Mouse (Mus musculus): Measurements from ENCODE around the gene Alx3. TPM values are rescaled to one million over a fixed set of nuclear protein-coding genes. Genes with fewer than 3 reads are reported as not detected.

Gene Alx3
- polyA plus RNA-seq, 1 experiment from 2014 or later = 0.28 TPM

- H3K4me3 ChIP-seq (ENCODE audit: low read length) = no peak overlapping the region
- H3K27ac ChIP-seq (ENCODE audit: low read length) = no peak overlapping the region
- H3K9ac ChIP-seq (ENCODE audit: low read length) = no peak overlapping the region
- H3K27me3 ChIP-seq (ENCODE audit: control insufficient read depth, insufficient read depth, low read depth, low read length) = no peaks in the 10 kb centered on the region
- no peaks in the 10 kb centered on the region for H3K9me3 ChIP-seq (ENCODE audit: control insufficient read depth, low read length)
- H3K4me2 ChIP-seq (ENCODE audit: low read depth, low read length) = no peak overlapping the region
- H3K36me3 ChIP-seq (ENCODE audit: control insufficient read depth, insufficient read depth, low read length) = peaks cover 40% of the 10 kb centered on the region
- no peak for ATAC-seq (ENCODE audit: low read depth)
- no peaks in the 10 kb centered on the region for H3K4me1 ChIP-seq (replicated peaks; ENCODE audit: control insufficient read depth, insufficient read depth, low read length)
- 81% methylated on average over 4 of the region's 4 CpGs for WGBS
Observed at GRCm38 (mm10) chr3:107611394-107611793, 16.6 kb downstream of the Alx3 start.

GRCm38 (mm10) chr3:107612902-107613525 is 18.2 kb downstream of the Alx3 start:
- Histone ChIP-seq H3K4me3 (ENCODE audit: low read length) (no peak overlapping the region), H3K27me3 (ENCODE audit: control insufficient read depth, insufficient read depth, low read depth, low read length) (no peaks in the 10 kb centered on the region), H3K36me3 (ENCODE audit: control insufficient read depth, insufficient read depth, low read length) (peaks cover 54% of the 10 kb centered on the region), H3K9me3 (ENCODE audit: control insufficient read depth, low read length) (no peaks in the 10 kb centered on the region), H3K4me2 (ENCODE audit: low read depth, low read length) (no peak overlapping the region), H3K27ac (ENCODE audit: low read length) (no peak overlapping the region), H3K9ac (ENCODE audit: low read length) (no peak overlapping the region), H3K4me1 (replicated peaks; ENCODE audit: control insufficient read depth, insufficient read depth, low read length) (no peaks in the 10 kb centered on the region)
- peak; percentile 61 for ATAC-seq (ENCODE audit: low read depth)
- WGBS = 85% methylated on average over 11 of the region's 11 CpGs

GRCm38 (mm10) chr3:107617800-107618199 is 23.0 kb downstream of the Alx3 start:
- Histone ChIP-seq H3K9ac (ENCODE audit: low read length) (no peak overlapping the region), H3K4me2 (ENCODE audit: low read depth, low read length) (no peak overlapping the region), H3K27me3 (ENCODE audit: control insufficient read depth, insufficient read depth, low read depth, low read length) (no peaks in the 10 kb centered on the region), H3K9me3 (ENCODE audit: control insufficient read depth, low read length) (no peaks in the 10 kb centered on the region), H3K4me3 (ENCODE audit: low read length) (no peak overlapping the region), H3K4me1 (replicated peaks; ENCODE audit: control insufficient read depth, insufficient read depth, low read length) (no peaks in the 10 kb centered on the region), H3K27ac (ENCODE audit: low read length) (no peak overlapping the region), H3K36me3 (ENCODE audit: control insufficient read depth, insufficient read depth, low read length) (peaks cover 79% of the 10 kb centered on the region)
- no peak for ATAC-seq (ENCODE audit: low read depth)
- 98% methylated on average over 3 of the region's 3 CpGs for WGBS

- WGBS = 82% methylated on average over 6 of the region's 6 CpGs
Observed at GRCm38 (mm10) chr3:107619911-107620310, 25.1 kb downstream of the Alx3 start.

GRCm38 (mm10) chr3:107621286-107622075 is 26.6 kb downstream of the Alx3 start:
- peaks cover 78% of the 10 kb centered on the region for H3K36me3 ChIP-seq (ENCODE audit: control insufficient read depth, insufficient read depth, low read length)
- no peaks in the 10 kb centered on the region for H3K9me3 ChIP-seq (ENCODE audit: control insufficient read depth, low read length)
- H3K27ac ChIP-seq (ENCODE audit: low read length) = no peak overlapping the region
- no peaks in the 10 kb centered on the region for H3K4me1 ChIP-seq (replicated peaks; ENCODE audit: control insufficient read depth, insufficient read depth, low read length)
- H3K4me3 ChIP-seq (ENCODE audit: low read length) = no peak overlapping the region
- no peak overlapping the region for H3K4me2 ChIP-seq (ENCODE audit: low read depth, low read length)
- H3K9ac ChIP-seq (ENCODE audit: low read length) = no peak overlapping the region
- WGBS = 90% methylated on average over 21 of the region's 21 CpGs
- H3K27me3 ChIP-seq (ENCODE audit: control insufficient read depth, insufficient read depth, low read depth, low read length) = no peaks in the 10 kb centered on the region
- ATAC-seq (ENCODE audit: low read depth) = no peak

More at GRCm38 (mm10) chr3:107619911-107620310, 25.1 kb downstream of the Alx3 start:
- Histone ChIP-seq H3K27ac (ENCODE audit: low read length) (no peak overlapping the region), H3K9me3 (ENCODE audit: control insufficient read depth, low read length) (no peaks in the 10 kb centered on the region), H3K4me3 (ENCODE audit: low read length) (no peak overlapping the region), H3K4me2 (ENCODE audit: low read depth, low read length) (no peak overlapping the region), H3K27me3 (ENCODE audit: control insufficient read depth, insufficient read depth, low read depth, low read length) (no peaks in the 10 kb centered on the region), H3K4me1 (replicated peaks; ENCODE audit: control insufficient read depth, insufficient read depth, low read length) (no peaks in the 10 kb centered on the region), H3K9ac (ENCODE audit: low read length) (no peak overlapping the region), H3K36me3 (ENCODE audit: control insufficient read depth, insufficient read depth, low read length) (peaks cover 74% of the 10 kb centered on the region)
- no peak for ATAC-seq (ENCODE audit: low read depth)

- WGBS = 92% methylated on average over 7 of the region's 7 CpGs
- no peak overlapping the region for H3K9ac ChIP-seq (ENCODE audit: low read length)
- H3K27me3 ChIP-seq (ENCODE audit: control insufficient read depth, insufficient read depth, low read depth, low read length) = no peaks in the 10 kb centered on the region
- no peak overlapping the region for H3K4me3 ChIP-seq (ENCODE audit: low read length)
- peaks cover 77% of the 10 kb centered on the region for H3K36me3 ChIP-seq (ENCODE audit: control insufficient read depth, insufficient read depth, low read length)
- no peaks in the 10 kb centered on the region for H3K4me1 ChIP-seq (replicated peaks; ENCODE audit: control insufficient read depth, insufficient read depth, low read length)
- no peak for ATAC-seq (ENCODE audit: low read depth)
- no peak overlapping the region for H3K27ac ChIP-seq (ENCODE audit: low read length)
- no peak overlapping the region for H3K4me2 ChIP-seq (ENCODE audit: low read depth, low read length)
- H3K9me3 ChIP-seq (ENCODE audit: control insufficient read depth, low read length) = no peaks in the 10 kb centered on the region
Observed at GRCm38 (mm10) chr3:107622537-107622936, 27.7 kb downstream of the Alx3 start.

- Histone ChIP-seq H3K36me3 (ENCODE audit: control insufficient read depth, insufficient read depth, low read length) (peaks cover 60% of the 10 kb centered on the region), H3K27ac (ENCODE audit: low read length) (no peak overlapping the region), H3K4me2 (ENCODE audit: low read depth, low read length) (no peak overlapping the region), H3K9ac (ENCODE audit: low read length) (no peak overlapping the region), H3K4me3 (ENCODE audit: low read length) (no peak overlapping the region), H3K4me1 (replicated peaks; ENCODE audit: control insufficient read depth, insufficient read depth, low read length) (no peaks in the 10 kb centered on the region), H3K27me3 (ENCODE audit: control insufficient read depth, insufficient read depth, low read depth, low read length) (no peaks in the 10 kb centered on the region), H3K9me3 (ENCODE audit: control insufficient read depth, low read length) (no peaks in the 10 kb centered on the region)
- no peak for ATAC-seq (ENCODE audit: low read depth)
- 93% methylated on average over 8 of the region's 8 CpGs for WGBS
Observed at GRCm38 (mm10) chr3:107624424-107624823, 29.6 kb downstream of the Alx3 start.

- H3K9ac ChIP-seq (ENCODE audit: low read length) = no peak overlapping the region
- no peak overlapping the region for H3K4me2 ChIP-seq (ENCODE audit: low read depth, low read length)
- no peak overlapping the region for H3K27ac ChIP-seq (ENCODE audit: low read length)
- 89% methylated on average over 8 of the region's 8 CpGs for WGBS
- no peak for ATAC-seq (ENCODE audit: low read depth)
- peaks cover 52% of the 10 kb centered on the region for H3K36me3 ChIP-seq (ENCODE audit: control insufficient read depth, insufficient read depth, low read length)
- H3K4me3 ChIP-seq (ENCODE audit: low read length) = no peak overlapping the region
- no peaks in the 10 kb centered on the region for H3K9me3 ChIP-seq (ENCODE audit: control insufficient read depth, low read length)
- no peaks in the 10 kb centered on the region for H3K27me3 ChIP-seq (ENCODE audit: control insufficient read depth, insufficient read depth, low read depth, low read length)
- peaks cover 3% of the 10 kb centered on the region for H3K4me1 ChIP-seq (replicated peaks; ENCODE audit: control insufficient read depth, insufficient read depth, low read length)
Observed at GRCm38 (mm10) chr3:107625536-107625935, 30.7 kb downstream of the Alx3 start.

GRCm38 (mm10) chr3:107626751-107627150 is 31.9 kb downstream of the Alx3 start:
- Histone ChIP-seq H3K9me3 (ENCODE audit: control insufficient read depth, low read length) (no peaks in the 10 kb centered on the region), H3K9ac (ENCODE audit: low read length) (no peak overlapping the region), H3K27me3 (ENCODE audit: control insufficient read depth, insufficient read depth, low read depth, low read length) (no peaks in the 10 kb centered on the region), H3K4me1 (replicated peaks; ENCODE audit: control insufficient read depth, insufficient read depth, low read length) (peaks cover 3% of the 10 kb centered on the region), H3K4me2 (ENCODE audit: low read depth, low read length) (no peak overlapping the region), H3K27ac (ENCODE audit: low read length) (no peak overlapping the region), H3K36me3 (ENCODE audit: control insufficient read depth, insufficient read depth, low read length) (peaks cover 44% of the 10 kb centered on the region), H3K4me3 (ENCODE audit: low read length) (no peak overlapping the region)
- ATAC-seq (ENCODE audit: low read depth) = no peak
- WGBS = 93% methylated on average over 8 of the region's 8 CpGs
